Mouse (Mus musculus): ENCODE measurements at regions not wholly inside any gene's neighbourhood (a gene's known extent, or its start where the extent isn't known, plus 50 kb on each side); places are given as distances from the start of the nearest gene placed in this dataset.

DNA sequence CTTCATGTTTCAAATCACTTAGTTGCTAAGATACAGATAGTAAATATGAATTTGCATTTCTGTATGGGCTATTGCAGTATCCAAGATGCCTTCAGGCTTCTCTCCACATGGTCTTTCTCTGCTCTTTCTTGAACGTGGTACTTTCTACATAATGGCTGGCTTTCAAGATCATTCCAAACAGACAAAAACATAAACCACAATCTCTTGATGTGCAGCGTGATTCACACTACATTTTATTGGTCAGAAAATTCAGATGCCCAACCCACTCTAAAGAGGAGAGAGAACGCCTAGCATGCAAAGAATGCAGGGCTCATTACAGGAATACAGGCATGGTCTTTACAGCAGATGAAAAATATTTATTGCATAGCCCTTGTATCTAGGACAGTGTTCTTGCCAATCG, 235.2 kb downstream of the Papss1 start:
- TF ChIP-seq CTCF (IDR thresholded peaks at IDR 0.05; ENCODE audit: control insufficient read depth, insufficient read depth, insufficient replicate concordance, low read depth, low read length) (no peak), POLR2A (IDR thresholded peaks at IDR 0.05; ENCODE audit: control insufficient read depth, low read depth, low read length) (no peak)
